Mouse (Mus musculus): Measurements from ENCODE around the gene Dnase2a. TPM values are rescaled to one million over a fixed set of nuclear protein-coding genes. Genes with fewer than 3 reads are reported as not detected.

The Dnase2a gene
- total and polyA plus RNA-seq, 2 experiments from 2014 or later, result 4.3 to 6.7 TPM

DNA sequence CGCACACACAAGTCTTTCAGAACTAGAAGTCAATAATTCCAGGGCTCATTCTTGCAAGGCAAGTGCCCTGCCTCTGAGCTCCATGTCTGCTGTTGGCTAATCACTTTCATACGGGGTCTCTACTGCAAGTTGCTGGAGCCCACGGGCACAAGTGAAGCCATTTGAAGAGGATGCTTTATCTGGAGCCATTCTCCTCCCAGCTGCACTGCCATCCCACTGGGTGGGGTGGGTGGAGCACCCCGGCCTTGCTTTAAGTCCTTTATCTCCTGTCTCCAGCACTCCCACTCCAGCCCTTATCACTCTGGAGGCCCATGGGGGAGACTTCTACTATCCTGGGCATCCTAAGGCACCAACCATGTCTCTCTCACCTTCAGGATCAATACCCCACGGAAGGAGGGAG is 62.6 kb downstream of the Dnase2a start:
- Histone ChIP-seq H3K9me3 (ENCODE audit: low read length) (no peaks in the 10 kb centered on the region), H3K36me3 (ENCODE audit: insufficient read depth, low read length) (peaks cover 20% of the 10 kb centered on the region), H3K4me3 (ENCODE audit: low read depth, low read length) (peak overlapping the region; percentile 74), H3K9ac (replicated peaks; ENCODE audit: low read length, poor library complexity, severe bottlenecking) (peak overlapping the region; percentile 77; the same call in 1 of the 2 replicates), H3K27me3 (ENCODE audit: insufficient read depth, low read length) (no peaks in the 10 kb centered on the region), H3K4me1 (ENCODE audit: insufficient read depth, low read length) (peaks cover 7% of the 10 kb centered on the region; the same call in 1 of the 2 replicates), H3K27ac (ENCODE audit: low read depth, low read length) (peak overlapping the region; percentile 91), H3K4me2 (ENCODE audit: low read depth, low read length, poor library complexity, severe bottlenecking) (peak overlapping the region; percentile 86)
- WGBS, result 51% methylated on average over 5 of the region's 5 CpGs
- ATAC-seq (ENCODE audit: low FRiP score) (no peak), DNase-seq (ENCODE audit: low spot score) (no peak)
- no peak for TF ChIP-seq CTCF (IDR thresholded peaks at IDR 0.05)

Small RNAs within 50 kb of the gene (microRNA-seq; reads per million reads assigned to microRNA genes)
- not detected for gene Gm24197 (ENCODE audit: borderline number of aligned reads)
- 2.7 reads per million for gene Mir7069 (ENCODE audit: borderline number of aligned reads)

Other genes starting within 250 kb of the Dnase2a start
Only the 30 nearest of the 33 such genes appear.
- 87.2 and 102 TPM in 2 replicates for gene Nacc1, start 220.7 kb upstream of the Dnase2a start, total RNA-seq (2014; rRNA removed)
- 13.7 and 13.8 TPM in 2 replicates for gene Nacc1, start 220.7 kb upstream of the Dnase2a start, polyA plus RNA-seq (2015; fragmentation: Nextera tagmentation; extraction: Ambion mirVana)
- 4.6 and 4.8 TPM in 2 replicates for gene Lyl1, start 207.1 kb upstream of the Dnase2a start, total RNA-seq (2014; rRNA removed)
- gene Lyl1, start 207.1 kb upstream of the Dnase2a start, polyA plus RNA-seq (2015; fragmentation: Nextera tagmentation; extraction: Ambion mirVana), result 2.0 and 2.8 TPM in 2 replicates
- gene G430095P16Rik, start 185.6 kb upstream of the Dnase2a start, total RNA-seq (2014; rRNA removed), result not detected in 2 replicates
- gene G430095P16Rik, start 185.6 kb upstream of the Dnase2a start, polyA plus RNA-seq (2015; fragmentation: Nextera tagmentation; extraction: Ambion mirVana), result 0.39 and 0.71 TPM in 2 replicates
- 40.1 and 62.5 TPM in 2 replicates for gene Nfix, start 108.2 kb upstream of the Dnase2a start, total RNA-seq (2014; rRNA removed)
- gene Nfix, start 108.2 kb upstream of the Dnase2a start, polyA plus RNA-seq (2015; fragmentation: Nextera tagmentation; extraction: Ambion mirVana), result 41.7 and 53.7 TPM in 2 replicates
- 7.6 and 7.7 TPM in 2 replicates for gene Dand5, start 85.7 kb upstream of the Dnase2a start, total RNA-seq (2014; rRNA removed)
- 12.6 and 14.5 TPM in 2 replicates for gene Dand5, start 85.7 kb upstream of the Dnase2a start, polyA plus RNA-seq (2015; fragmentation: Nextera tagmentation; extraction: Ambion mirVana)
- gene Gadd45gip1, start 77.0 kb upstream of the Dnase2a start, total RNA-seq (2014; rRNA removed), result 27.5 and 28.2 TPM in 2 replicates
- gene Gadd45gip1, start 77.0 kb upstream of the Dnase2a start, polyA plus RNA-seq (2015; fragmentation: Nextera tagmentation; extraction: Ambion mirVana), result 42.9 and 45.1 TPM in 2 replicates
- gene Rad23a, start 67.9 kb upstream of the Dnase2a start, total RNA-seq (2014; rRNA removed), result 43.8 and 57.5 TPM in 2 replicates
- gene Rad23a, start 67.9 kb upstream of the Dnase2a start, polyA plus RNA-seq (2015; fragmentation: Nextera tagmentation; extraction: Ambion mirVana), result 83.5 and 88.3 TPM in 2 replicates
- 369 and 436 TPM in 2 replicates for gene Calr, start 61.6 kb upstream of the Dnase2a start, total RNA-seq (2014; rRNA removed)
- gene Calr, start 61.6 kb upstream of the Dnase2a start, polyA plus RNA-seq (2015; fragmentation: Nextera tagmentation; extraction: Ambion mirVana), result 444 and 445 TPM in 2 replicates
- 74.8 and 84.6 TPM in 2 replicates for gene Farsa, start 51.6 kb upstream of the Dnase2a start, total RNA-seq (2014; rRNA removed)
- gene Farsa, start 51.6 kb upstream of the Dnase2a start, polyA plus RNA-seq (2015; fragmentation: Nextera tagmentation; extraction: Ambion mirVana), result 92.7 and 103 TPM in 2 replicates
- gene Syce2, start 36.4 kb upstream of the Dnase2a start, total RNA-seq (2014; rRNA removed), result 29.5 and 31.7 TPM in 2 replicates
- gene Syce2, start 36.4 kb upstream of the Dnase2a start, polyA plus RNA-seq (2015; fragmentation: Nextera tagmentation; extraction: Ambion mirVana), result 56.2 and 61.4 TPM in 2 replicates
- gene Gcdh, start 14.6 kb upstream of the Dnase2a start, total RNA-seq (2014; rRNA removed), result 22.1 and 30.5 TPM in 2 replicates
- 33.2 and 35.3 TPM in 2 replicates for gene Gcdh, start 14.6 kb upstream of the Dnase2a start, polyA plus RNA-seq (2015; fragmentation: Nextera tagmentation; extraction: Ambion mirVana)
- 0.52 TPM in 1 of 2 replicates, not detected in the other for gene Klf1, start 6.6 kb upstream of the Dnase2a start, total RNA-seq (2014; rRNA removed)
- 0.36 and 0.52 TPM in 2 replicates for gene Klf1, start 6.6 kb upstream of the Dnase2a start, polyA plus RNA-seq (2015; fragmentation: Nextera tagmentation; extraction: Ambion mirVana)
- gene Mast1, start 28.8 kb downstream of the Dnase2a start, total RNA-seq (2014; rRNA removed), result 85.9 and 92.0 TPM in 2 replicates
- gene Mast1, start 28.8 kb downstream of the Dnase2a start, polyA plus RNA-seq (2015; fragmentation: Nextera tagmentation; extraction: Ambion mirVana), result 79.8 and 89.0 TPM in 2 replicates
- 4.5 and 6.2 TPM in 2 replicates for gene Rtbdn, start 38.4 kb downstream of the Dnase2a start, total RNA-seq (2014; rRNA removed)
- gene Rtbdn, start 38.4 kb downstream of the Dnase2a start, polyA plus RNA-seq (2015; fragmentation: Nextera tagmentation; extraction: Ambion mirVana), result 4.8 and 5.3 TPM in 2 replicates
- gene Gm49661, start 60.9 kb downstream of the Dnase2a start, total RNA-seq (2014; rRNA removed), result not detected in 2 replicates
- not detected in 2 replicates for gene Gm49661, start 60.9 kb downstream of the Dnase2a start, polyA plus RNA-seq (2015; fragmentation: Nextera tagmentation; extraction: Ambion mirVana)
- gene Prdx2, start 61.0 kb downstream of the Dnase2a start, total RNA-seq (2014; rRNA removed), result 720 and 802 TPM in 2 replicates
- 904 and 934 TPM in 2 replicates for gene Prdx2, start 61.0 kb downstream of the Dnase2a start, polyA plus RNA-seq (2015; fragmentation: Nextera tagmentation; extraction: Ambion mirVana)
- 40.5 and 48.9 TPM in 2 replicates for gene Rnaseh2a, start 61.2 kb downstream of the Dnase2a start, total RNA-seq (2014; rRNA removed)
- gene Rnaseh2a, start 61.2 kb downstream of the Dnase2a start, polyA plus RNA-seq (2015; fragmentation: Nextera tagmentation; extraction: Ambion mirVana), result 36.5 and 39.7 TPM in 2 replicates
- 11.3 and 15.9 TPM in 2 replicates for gene Junb, start 70.2 kb downstream of the Dnase2a start, total RNA-seq (2014; rRNA removed)
- gene Junb, start 70.2 kb downstream of the Dnase2a start, polyA plus RNA-seq (2015; fragmentation: Nextera tagmentation; extraction: Ambion mirVana), result 5.3 and 6.1 TPM in 2 replicates
- 21.4 and 32.5 TPM in 2 replicates for gene Hook2, start 82.0 kb downstream of the Dnase2a start, total RNA-seq (2014; rRNA removed)
- gene Hook2, start 82.0 kb downstream of the Dnase2a start, polyA plus RNA-seq (2015; fragmentation: Nextera tagmentation; extraction: Ambion mirVana), result 40.1 and 41.3 TPM in 2 replicates
- gene Best2, start 106.0 kb downstream of the Dnase2a start, total RNA-seq (2014; rRNA removed), result 0.47 TPM in 1 of 2 replicates, not detected in the other
- 0.15 and 0.27 TPM in 2 replicates for gene Best2, start 106.0 kb downstream of the Dnase2a start, polyA plus RNA-seq (2015; fragmentation: Nextera tagmentation; extraction: Ambion mirVana)
- gene Asna1, start 116.7 kb downstream of the Dnase2a start, total RNA-seq (2014; rRNA removed), result 123 and 172 TPM in 2 replicates
- gene Asna1, start 116.7 kb downstream of the Dnase2a start, polyA plus RNA-seq (2015; fragmentation: Nextera tagmentation; extraction: Ambion mirVana), result 137 and 151 TPM in 2 replicates
- gene Trir, start 118.3 kb downstream of the Dnase2a start, total RNA-seq (2014; rRNA removed), result 266 and 292 TPM in 2 replicates
- gene Trir, start 118.3 kb downstream of the Dnase2a start, polyA plus RNA-seq (2015; fragmentation: Nextera tagmentation; extraction: Ambion mirVana), result 144 and 145 TPM in 2 replicates
- gene Tnpo2, start 128.4 kb downstream of the Dnase2a start, total RNA-seq (2014; rRNA removed), result 173 and 174 TPM in 2 replicates
- 53.5 and 53.7 TPM in 2 replicates for gene Tnpo2, start 128.4 kb downstream of the Dnase2a start, polyA plus RNA-seq (2015; fragmentation: Nextera tagmentation; extraction: Ambion mirVana)
- 113 and 120 TPM in 2 replicates for gene Fbxw9, start 151.5 kb downstream of the Dnase2a start, total RNA-seq (2014; rRNA removed)
- gene Fbxw9, start 151.5 kb downstream of the Dnase2a start, polyA plus RNA-seq (2015; fragmentation: Nextera tagmentation; extraction: Ambion mirVana), result 92.1 and 97.1 TPM in 2 replicates
- not detected in 2 replicates for gene Gm5741, start 159.4 kb downstream of the Dnase2a start, total RNA-seq (2014; rRNA removed)
- gene Gm5741, start 159.4 kb downstream of the Dnase2a start, polyA plus RNA-seq (2015; fragmentation: Nextera tagmentation; extraction: Ambion mirVana), result 2.2 TPM in 1 of 2 replicates, not detected in the other
- 66.3 and 77.1 TPM in 2 replicates for gene Dhps, start 163.2 kb downstream of the Dnase2a start, total RNA-seq (2014; rRNA removed)
- gene Dhps, start 163.2 kb downstream of the Dnase2a start, polyA plus RNA-seq (2015; fragmentation: Nextera tagmentation; extraction: Ambion mirVana), result 128 and 129 TPM in 2 replicates
- 92.6 and 105 TPM in 2 replicates for gene Wdr83os, start 172.2 kb downstream of the Dnase2a start, total RNA-seq (2014; rRNA removed)
- 129 and 137 TPM in 2 replicates for gene Wdr83os, start 172.2 kb downstream of the Dnase2a start, polyA plus RNA-seq (2015; fragmentation: Nextera tagmentation; extraction: Ambion mirVana)
- 27.4 and 34.1 TPM in 2 replicates for gene Wdr83, start 172.7 kb downstream of the Dnase2a start, total RNA-seq (2014; rRNA removed)
- 37.0 and 39.9 TPM in 2 replicates for gene Wdr83, start 172.7 kb downstream of the Dnase2a start, polyA plus RNA-seq (2015; fragmentation: Nextera tagmentation; extraction: Ambion mirVana)
- gene Man2b1, start 174.7 kb downstream of the Dnase2a start, total RNA-seq (2014; rRNA removed), result 29.7 and 33.7 TPM in 2 replicates
- 18.7 and 19.7 TPM in 2 replicates for gene Man2b1, start 174.7 kb downstream of the Dnase2a start, polyA plus RNA-seq (2015; fragmentation: Nextera tagmentation; extraction: Ambion mirVana)
- 2.6 and 4.9 TPM in 2 replicates for gene Zfp791, start 214.5 kb downstream of the Dnase2a start, total RNA-seq (2014; rRNA removed)
- 2.3 and 2.7 TPM in 2 replicates for gene Zfp791, start 214.5 kb downstream of the Dnase2a start, polyA plus RNA-seq (2015; fragmentation: Nextera tagmentation; extraction: Ambion mirVana)

All from midbrain, postnatal 0 days (tissue).